Mouse (Mus musculus) fibroblast of lung, adult 2 months (primary cell): ENCODE data around the gene Abl1.

ENCODE experiments used
- DNase-seq: peaks from one replicate; pipeline ENCODE4 v3.0.0-alpha.2; 2011; ENCODE audit warnings: low read depth

Gene Abl1

DNA sequence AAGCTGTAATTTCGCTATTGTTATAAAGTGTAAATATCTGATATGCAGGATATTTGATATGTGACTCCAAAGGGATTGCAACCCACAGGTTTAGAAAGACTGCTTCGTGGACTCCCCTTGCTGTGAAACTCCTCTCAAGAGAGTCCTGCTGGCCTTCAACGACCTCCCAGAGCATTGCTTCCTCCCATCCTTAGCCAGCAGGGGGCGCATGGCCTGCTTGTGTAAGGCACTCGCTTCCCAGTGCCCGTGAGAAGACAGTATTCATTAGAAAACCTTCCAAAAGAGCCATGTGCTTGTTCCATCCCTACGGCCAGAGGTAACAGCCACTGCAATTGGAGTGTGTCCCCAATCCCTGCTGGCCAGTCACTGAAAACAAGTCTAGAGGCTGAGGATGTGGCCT is 98.9 kb downstream of the Abl1 start:
- no peak for DNase-seq

DNA sequence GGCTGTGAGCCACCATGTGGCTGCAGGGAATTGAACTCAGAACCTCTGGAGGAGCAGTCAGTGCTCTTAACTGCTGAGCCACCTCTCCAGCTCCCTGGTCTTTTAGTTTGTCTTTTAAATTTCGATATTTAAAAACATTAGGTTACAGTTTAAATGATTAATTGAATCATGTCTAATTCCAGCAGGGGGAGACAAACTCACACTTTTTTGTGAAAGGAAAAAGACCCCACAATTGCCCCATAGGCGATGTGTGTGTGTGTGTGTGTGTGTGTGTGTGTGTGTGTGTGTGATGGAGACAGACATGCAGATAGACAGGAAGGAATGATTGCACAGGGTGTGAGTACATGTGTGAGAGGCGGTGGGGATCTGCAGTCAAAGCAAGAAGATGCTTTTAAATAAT is 100.1 kb downstream of the Abl1 start:
- no peak for DNase-seq

- no peak for DNase-seq
These were observed 101.0 kb downstream of the Abl1 start for GRCm38 (mm10) chr2:31789215-31789614.

GRCm38 (mm10) chr2:31790728-31791251 is 102.6 kb downstream of the Abl1 start:
- DNase-seq: no peak

- DNase-seq: no peak
These were observed 103.1 kb downstream of the Abl1 start for GRCm38 (mm10) chr2:31791260-31791659.

DNA sequence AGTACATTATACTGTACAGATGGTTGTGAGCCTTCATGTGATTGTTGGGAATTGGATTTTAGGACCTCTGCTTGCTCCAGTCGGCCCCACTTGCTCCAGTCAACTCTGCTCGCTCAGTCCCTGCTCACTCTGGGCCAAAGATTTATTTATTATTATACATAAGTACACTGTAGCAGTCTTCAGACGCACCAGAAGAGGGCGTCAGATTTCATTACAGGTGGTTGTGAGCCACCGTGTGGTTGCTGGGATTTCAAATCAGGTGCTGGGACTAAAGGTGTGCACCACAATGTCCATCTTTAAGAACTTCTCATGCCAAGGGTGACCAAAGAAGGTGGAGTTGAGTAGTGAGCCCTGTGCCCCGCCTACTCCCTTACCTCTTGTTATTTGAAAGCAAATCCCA is 104.4 kb downstream of the Abl1 start:
- no peak for DNase-seq

- no peak for DNase-seq
These were observed 108.8 kb downstream of the Abl1 start for GRCm38 (mm10) chr2:31796943-31797342.

- no peak for DNase-seq
These were observed 113.2 kb downstream of the Abl1 start for GRCm38 (mm10) chr2:31801416-31801815.

DNA sequence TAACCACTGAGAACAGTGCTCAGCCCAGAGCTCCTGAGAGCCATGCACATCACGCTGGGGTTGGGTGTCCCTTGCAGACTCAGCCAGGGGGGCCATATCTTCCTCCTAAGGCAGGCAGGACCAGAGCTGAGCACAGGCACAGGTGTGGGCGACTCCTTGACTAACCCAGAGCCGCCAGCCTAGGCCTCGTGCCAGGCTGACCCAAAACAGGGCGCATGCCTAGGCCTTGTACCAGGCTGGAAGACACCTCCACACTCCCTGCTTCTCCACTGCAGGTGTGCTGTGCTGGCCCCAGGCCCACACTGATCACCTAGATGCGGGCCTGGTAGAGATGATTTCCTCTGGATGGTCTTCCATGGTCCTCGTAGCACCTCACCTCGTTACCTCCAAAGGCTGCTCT is 114.6 kb downstream of the Abl1 start:
- DNase-seq: no peak

DNA sequence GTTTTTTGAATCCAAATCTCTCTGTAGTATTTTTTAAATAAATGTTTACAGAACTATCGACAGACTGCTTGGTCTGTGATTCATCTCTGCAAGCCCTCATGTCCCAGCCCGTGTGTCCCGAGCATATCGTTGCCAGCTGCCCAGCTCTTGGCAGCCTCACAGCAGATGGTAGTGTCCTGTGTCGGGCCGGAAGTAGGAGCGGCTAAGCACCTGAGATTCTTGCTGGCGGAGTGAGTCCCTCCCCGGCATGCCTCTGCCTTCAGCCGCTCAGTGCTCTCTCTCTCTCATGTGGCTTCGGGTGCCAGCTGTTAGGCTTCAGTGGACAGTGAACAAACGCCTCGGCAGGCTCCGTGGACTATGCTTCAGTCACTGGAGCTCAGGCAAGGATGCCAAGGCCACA is 115.3 kb downstream of the Abl1 start:
- no peak for DNase-seq

GRCm38 (mm10) chr2:31806639-31807382 is 118.6 kb downstream of the Abl1 start:
- no peak for DNase-seq

DNA sequence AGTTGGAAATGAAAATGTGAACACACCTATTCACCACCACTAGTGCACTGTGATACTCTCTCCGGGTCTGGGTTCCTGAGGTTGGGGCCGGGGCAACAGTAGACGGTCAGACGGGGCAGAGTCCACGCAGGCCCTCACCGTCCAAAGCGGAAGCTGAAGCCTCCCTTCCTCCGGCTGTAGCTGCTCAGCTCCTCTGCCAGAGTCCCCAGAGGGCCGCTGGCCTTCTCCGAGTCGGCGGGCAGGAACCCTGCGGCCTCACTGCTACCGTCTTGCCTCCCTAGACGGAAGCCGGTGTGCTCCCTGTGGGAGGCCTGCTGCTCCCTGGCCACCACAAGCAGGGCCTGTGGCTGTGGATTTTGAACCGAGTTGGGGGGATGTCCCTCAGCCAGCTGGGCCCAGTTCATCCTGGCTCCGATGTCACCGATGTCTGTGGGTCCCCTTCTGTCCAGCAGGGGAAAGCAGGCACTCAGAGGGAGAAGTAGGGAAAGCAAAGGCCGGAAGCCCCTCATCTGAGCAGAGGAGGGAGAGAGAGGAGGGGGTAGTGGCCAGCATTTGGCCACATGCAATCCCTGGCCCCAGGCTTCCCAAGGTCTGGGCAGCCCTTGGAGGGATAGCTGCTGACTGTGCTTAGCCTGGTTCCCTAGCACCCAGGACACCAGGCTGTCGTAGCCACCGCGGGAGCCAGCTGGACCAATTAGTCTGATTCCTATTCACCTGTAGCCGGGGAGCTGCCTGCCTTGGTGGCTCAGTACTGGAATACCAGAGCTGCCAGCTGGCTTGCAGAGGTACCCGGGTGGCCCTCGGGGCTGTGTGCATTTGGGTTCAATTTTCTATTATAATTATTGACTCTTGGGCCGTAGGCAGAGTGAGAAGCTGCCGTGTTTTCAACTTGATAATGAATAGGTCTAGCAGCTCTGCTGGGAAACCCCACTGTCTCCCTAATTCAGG is 120.5 kb downstream of the Abl1 start:
- DNase-seq: no peak

DNA sequence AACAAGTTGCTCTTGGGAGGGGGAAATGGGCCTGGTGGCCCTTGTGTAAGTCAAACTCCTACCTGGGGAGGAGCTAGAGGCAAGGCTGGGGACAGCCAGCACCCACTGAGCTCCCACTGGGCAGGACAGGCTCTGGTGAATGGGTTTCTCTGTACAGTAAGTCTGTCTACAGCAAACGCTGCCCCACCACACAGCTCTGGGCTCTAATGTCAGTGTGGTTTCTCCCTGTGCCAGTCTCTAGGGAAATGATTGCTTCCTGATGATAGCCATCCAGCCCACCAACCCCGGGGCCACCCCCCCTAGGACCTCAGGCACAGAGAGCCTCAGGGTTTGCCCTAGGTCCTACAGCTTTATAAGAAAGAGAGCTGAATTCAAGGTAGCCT is 121.2 kb downstream of the Abl1 start:
- DNase-seq: no peak

- DNase-seq: no peak
These were observed 122.3 kb downstream of the Abl1 start, which contains the start of gene Qrfp for GRCm38 (mm10) chr2:31810444-31810843. Gene Qrfp (minus strand): TSS chr2:31810580.

GRCm38 (mm10) chr2:31811086-31811958 is 123.1 kb downstream of the Abl1 start:
- DNase-seq: no peak

- no peak for DNase-seq
These were observed 125.5 kb downstream of the Abl1 start for GRCm38 (mm10) chr2:31813641-31814040.

- no peak for DNase-seq
These were observed 126.5 kb downstream of the Abl1 start for GRCm38 (mm10) chr2:31814699-31815098.

DNA sequence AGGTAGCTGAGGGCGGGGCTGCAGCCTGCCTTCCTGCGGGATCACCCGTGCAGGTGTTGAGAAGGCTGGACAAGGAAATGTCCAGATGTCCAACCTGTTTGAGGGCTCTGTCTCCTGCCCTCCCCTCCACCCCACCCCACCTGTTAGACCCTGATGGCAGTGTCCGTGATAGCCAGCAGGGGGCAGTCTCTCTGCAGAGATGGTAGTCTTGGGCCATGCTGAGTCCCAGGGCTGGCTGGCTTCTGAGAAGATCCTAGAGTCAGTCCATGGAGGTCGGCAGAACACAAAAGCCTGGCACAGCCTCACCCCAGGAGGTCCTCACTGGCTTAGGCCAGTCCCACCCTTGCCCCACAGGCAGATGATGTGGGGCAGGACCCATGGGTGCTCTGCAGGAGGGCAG is 127.2 kb downstream of the Abl1 start:
- no peak for DNase-seq

- DNase-seq: no peak
These were observed 134.6 kb downstream of the Abl1 start for GRCm38 (mm10) chr2:31822524-31823371.

DNA sequence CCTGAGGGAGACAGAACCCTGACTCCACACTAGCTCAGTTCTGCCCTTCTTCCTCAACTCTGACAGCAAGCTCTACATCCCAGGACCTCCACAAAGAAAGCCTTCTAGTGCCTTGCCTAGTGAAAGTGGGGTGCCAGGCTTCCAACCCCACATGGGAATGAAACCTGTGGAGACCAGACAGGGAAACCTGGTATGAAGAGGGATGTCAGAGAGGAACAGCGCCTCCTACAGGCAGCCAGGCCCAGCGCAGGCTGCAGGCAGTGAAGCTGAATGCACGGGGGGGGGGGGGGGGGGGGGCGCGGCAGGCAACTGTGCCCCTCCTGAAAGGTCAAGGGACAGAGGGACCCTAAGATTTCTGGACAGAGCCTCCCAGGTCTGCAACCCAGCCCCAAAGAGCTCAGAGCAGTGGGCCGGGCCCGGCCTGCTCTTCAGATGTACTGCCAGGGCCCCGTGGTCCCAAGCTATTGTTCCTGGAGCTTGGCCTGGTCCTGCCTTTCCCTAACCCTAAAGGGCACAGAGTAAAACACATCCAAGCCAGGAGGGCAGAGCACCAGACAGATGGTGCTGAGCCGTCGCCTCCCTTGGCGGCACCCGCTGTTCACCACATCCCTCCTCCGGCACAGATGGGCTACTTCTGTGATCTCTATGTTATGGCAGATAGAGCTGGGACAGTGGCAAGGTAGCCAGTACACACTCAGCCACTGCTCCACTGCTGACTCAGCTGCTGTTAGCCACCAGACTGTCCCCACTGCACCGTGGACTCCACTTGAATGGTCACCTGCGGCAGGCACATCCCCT is 136.0 kb downstream of the Abl1 start:
- DNase-seq: no peak
